ENCODE assay signal across 19 mouse cellular contexts in genomic region chr19:18969386-18969785, GRCm38 (mm10).
DNase-seq lines count a peak whose midpoint lies in the region; ATAC-seq and TF ChIP-seq lines count a peak whose summit lies in the region.
"Had no signal": no experiment of that assay in that cellular context is flagged by ENCODE, and none has a peak within 500 bp of the region (broad histone marks: within the 10 kb centered on the region; RNA-seq: fewer than 3 reads in every experiment).

No protein-coding gene starts in this region.

- no peaks in the 10 kb centered on the region for H3K4me1 ChIP-seq in embryonic facial prominence, embryonic 14.5 days (ENCODE audit: control insufficient read depth, insufficient read depth, low read length)
- no peaks in the 10 kb centered on the region for H3K4me1 ChIP-seq in embryonic facial prominence, embryonic 10.5 days
- no peaks in the 10 kb centered on the region for H3K4me1 ChIP-seq in hindbrain, postnatal 0 days (ENCODE audit: insufficient read depth, low read length)
- no peaks in the 10 kb centered on the region for H3K4me1 ChIP-seq in kidney, adult 2 months (ENCODE audit: control insufficient read depth, insufficient read depth, low read length)
- H3K4me1 ChIP-seq: embryonic facial prominence, embryonic 15.5 days; forebrain, embryonic 13.5 days; limb, embryonic 13.5 days; liver, embryonic 15.5 days; neural tube, embryonic 13.5 days had no signal

- H3K27ac ChIP-seq in embryonic facial prominence, embryonic 14.5 days (replicated peaks; ENCODE audit: low read depth, low read length), result no peak overlapping the region
- H3K27ac ChIP-seq in embryonic facial prominence, embryonic 10.5 days (replicated peaks), result no peak overlapping the region
- H3K27ac ChIP-seq in hindbrain, postnatal 0 days, result no peak overlapping the region
- H3K27ac ChIP-seq in layer of hippocampus, adult 2 months, result no peak overlapping the region
- H3K27ac ChIP-seq in kidney, adult 2 months (ENCODE audit: insufficient read depth, low read depth, low read length), result no peak overlapping the region
- H3K27ac ChIP-seq: embryonic facial prominence, embryonic 15.5 days; forebrain, embryonic 13.5 days; limb, embryonic 13.5 days; liver, embryonic 15.5 days; neural tube, embryonic 13.5 days had no signal

- 64% methylated on average over 8 of the region's 8 CpGs for WGBS in embryonic facial prominence, embryonic 14.5 days
- 61% methylated on average over 8 of the region's 8 CpGs for WGBS in embryonic facial prominence, embryonic 10.5 days
- 15% methylated on average over 8 of the region's 8 CpGs for WGBS in hindbrain, postnatal 0 days
- 82% methylated on average over 8 of the region's 8 CpGs for WGBS in kidney, adult 2 months

- ATAC-seq in embryonic facial prominence, embryonic 14.5 days (ENCODE audit: low read depth), result no peak; the same call in 1 of the 2 replicates
- ATAC-seq in hindbrain, postnatal 0 days, result peak; percentile 83; the same call in 1 of the 2 replicates
- ATAC-seq: forebrain, embryonic 13.5 days had no signal

- no peak overlapping the region for H3K9ac ChIP-seq in embryonic facial prominence, embryonic 14.5 days (ENCODE audit: low read depth, low read length)
- no peak overlapping the region for H3K9ac ChIP-seq in hindbrain, postnatal 0 days (replicated peaks; ENCODE audit: low read length)
- H3K9ac ChIP-seq: embryonic facial prominence, embryonic 15.5 days; forebrain, embryonic 13.5 days; limb, embryonic 13.5 days; liver, embryonic 15.5 days; neural tube, embryonic 13.5 days had no signal

- TF ChIP-seq CTCF in hindbrain, postnatal 0 days (IDR thresholded peaks at IDR 0.05; ENCODE audit: low read depth), result no peak
- TF ChIP-seq CTCF in layer of hippocampus, adult 2 months (conservative IDR thresholded peaks at IDR 0.05), result no peak
- no peak for TF ChIP-seq CTCF in kidney, adult 2 months (conservative IDR thresholded peaks at IDR 0.05; ENCODE audit: insufficient read depth, insufficient read length, low read depth, low read length)

- no peak overlapping the region for H3K4me2 ChIP-seq in embryonic facial prominence, embryonic 14.5 days (ENCODE audit: low read depth, low read length)
- peak overlapping the region; percentile 8; the same call in 1 of the 2 replicates for H3K4me2 ChIP-seq in hindbrain, postnatal 0 days (ENCODE audit: low read depth, low read length)
- H3K4me2 ChIP-seq: embryonic facial prominence, embryonic 15.5 days; forebrain, embryonic 13.5 days; limb, embryonic 13.5 days; liver, embryonic 15.5 days; neural tube, embryonic 13.5 days had no signal

- H3K27me3 ChIP-seq in embryonic facial prominence, embryonic 14.5 days (replicated peaks; ENCODE audit: control insufficient read depth, insufficient read depth, low read length), result no peaks in the 10 kb centered on the region
- H3K27me3 ChIP-seq in embryonic facial prominence, embryonic 10.5 days (replicated peaks; ENCODE audit: low read depth, poor library complexity, severe bottlenecking), result no peaks in the 10 kb centered on the region
- no peaks in the 10 kb centered on the region for H3K27me3 ChIP-seq in hindbrain, postnatal 0 days (ENCODE audit: insufficient read depth, low read length)
- no peaks in the 10 kb centered on the region for H3K27me3 ChIP-seq in kidney, adult 2 months (replicated peaks; ENCODE audit: control insufficient read depth, insufficient read depth, low read length)
- H3K27me3 ChIP-seq: embryonic facial prominence, embryonic 15.5 days; forebrain, embryonic 13.5 days; limb, embryonic 13.5 days; liver, embryonic 15.5 days; neural tube, embryonic 13.5 days had no signal

- no peak for TF ChIP-seq POLR2A in kidney, adult 2 months (IDR thresholded peaks at IDR 0.05; ENCODE audit: low read depth, low read length)

- H3K9me3 ChIP-seq in embryonic facial prominence, embryonic 14.5 days (ENCODE audit: control insufficient read depth, low read length), result no peaks in the 10 kb centered on the region
- H3K9me3 ChIP-seq in embryonic facial prominence, embryonic 10.5 days, result no peaks in the 10 kb centered on the region
- no peaks in the 10 kb centered on the region for H3K9me3 ChIP-seq in hindbrain, postnatal 0 days (ENCODE audit: low read length)
- H3K9me3 ChIP-seq: embryonic facial prominence, embryonic 15.5 days; forebrain, embryonic 13.5 days; limb, embryonic 13.5 days; liver, embryonic 15.5 days; neural tube, embryonic 13.5 days had no signal

- H3K4me3 ChIP-seq in embryonic facial prominence, embryonic 14.5 days (ENCODE audit: low read depth, low read length), result no peak overlapping the region
- no peak overlapping the region for H3K4me3 ChIP-seq in embryonic facial prominence, embryonic 10.5 days
- H3K4me3 ChIP-seq in hindbrain, postnatal 0 days (ENCODE audit: low read length), result no peak overlapping the region
- H3K4me3 ChIP-seq in layer of hippocampus, adult 2 months, result no peak overlapping the region
- no peak overlapping the region for H3K4me3 ChIP-seq in kidney, adult 2 months (ENCODE audit: insufficient read depth, low read depth, low read length)
- H3K4me3 ChIP-seq: embryonic facial prominence, embryonic 15.5 days; forebrain, embryonic 13.5 days; left cerebral cortex, adult 2 months; limb, embryonic 13.5 days; liver, embryonic 15.5 days; neural tube, embryonic 13.5 days had no signal

- no peaks in the 10 kb centered on the region for H3K36me3 ChIP-seq in embryonic facial prominence, embryonic 14.5 days (ENCODE audit: control insufficient read depth, insufficient read depth, low read length)
- no peaks in the 10 kb centered on the region for H3K36me3 ChIP-seq in embryonic facial prominence, embryonic 10.5 days (replicated peaks)
- no peaks in the 10 kb centered on the region for H3K36me3 ChIP-seq in hindbrain, postnatal 0 days (ENCODE audit: insufficient read depth, low read length)
- no peaks in the 10 kb centered on the region for H3K36me3 ChIP-seq in kidney, adult 2 months (ENCODE audit: control insufficient read depth, insufficient read depth, low read length)
- H3K36me3 ChIP-seq: embryonic facial prominence, embryonic 15.5 days; limb, embryonic 13.5 days; liver, embryonic 15.5 days; neural tube, embryonic 13.5 days had no signal

- DNase-seq in embryonic facial prominence, embryonic 14.5 days (ENCODE audit: low spot score), result peak; percentile 29
- no peak for DNase-seq in embryonic facial prominence, embryonic 10.5 days (ENCODE audit: low spot score)
- peak; percentile 19 for DNase-seq in embryo, embryonic 10.5 days (ENCODE audit: low spot score)
- peak; percentile 46 for DNase-seq in hindbrain, postnatal 0 days (ENCODE audit: low spot score)
- peak; percentile 84 for DNase-seq in retina, embryonic 14.5 days (ENCODE audit: low spot score)
- no peak for DNase-seq in layer of hippocampus, adult 2 months (ENCODE audit: low spot score in 2 of 2)
- no peak for DNase-seq in spleen, postnatal 14 days (ENCODE audit: low spot score in 2 of 2)
- no peak for DNase-seq in kidney, adult 2 months
- DNase-seq: B cell, adult 2 months; cerebellum, adult 9-10 months; lung, postnatal 10 days; spleen, adult 18-20 months; thymus, postnatal 25 days had no signal

Comparison
In these comparisons a context has a peak if more than half of its experiments do, and no peak if none do; other contexts are left out.
1. DNase-seq: peak in embryonic facial prominence, embryonic 14.5 days (single experiment), embryo, embryonic 10.5 days (single experiment), hindbrain, postnatal 0 days (single experiment) and retina, embryonic 14.5 days (single experiment); none in embryonic facial prominence, embryonic 10.5 days (single experiment), layer of hippocampus, adult 2 months (0 of 2), spleen, postnatal 14 days (0 of 2) and kidney, adult 2 months (single experiment).